Mouse (Mus musculus): ENCODE measurements around the gene Sdk2.

GRCm38 (mm10) chr11:113739213-113739612 is 327.6 kb downstream of the Sdk2 start:
- TF ChIP-seq CTCF (IDR thresholded peaks at IDR 0.05; ENCODE audit: insufficient read depth, low read length), result no peak
- TF ChIP-seq POLR2A (IDR thresholded peaks at IDR 0.05; ENCODE audit: borderline replicate concordance, extremely low read depth, low read depth, low read length), result no peak

All from lung, adult 2 months (tissue).